Mouse (Mus musculus) liver, postnatal 0 days (tissue): ENCODE measurements at regions not wholly inside any gene's neighbourhood (a gene's known extent, or its start where the extent isn't known, plus 50 kb on each side); places are given as distances from the start of the nearest gene placed in this dataset.

ENCODE experiments used
- CTCF ChIP-seq: sonication (generic); IDR thresholded peaks from 2 replicates; pipeline ENCODE4 v1.5.1; 2016; ENCODE audit warnings: antibody characterized with exemption, low read depth
- EP300 ChIP-seq: IDR thresholded peaks from 2 replicates; pipeline ENCODE4 v1.6.1; 2016; ENCODE audit warnings: antibody characterized with exemption, low read depth, mild to moderate bottlenecking

DNA sequence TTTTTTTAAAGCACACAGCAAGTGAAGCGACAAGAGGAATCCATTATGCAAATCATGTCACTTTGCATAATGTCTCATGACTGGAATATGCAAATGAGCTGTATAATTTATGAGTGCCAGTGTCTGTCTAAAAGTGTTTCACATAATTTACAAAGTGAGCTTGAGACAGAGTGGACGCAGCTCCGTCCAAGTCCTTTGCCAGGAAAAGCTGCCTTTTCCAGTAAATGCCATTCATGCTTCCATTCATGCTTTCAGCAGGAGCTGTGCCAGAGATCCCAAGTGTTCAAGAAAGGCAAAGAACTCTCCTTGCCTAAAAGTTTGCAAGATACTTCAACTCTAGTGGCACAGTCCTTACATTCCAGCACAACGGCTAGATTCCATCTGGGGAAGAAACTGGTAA lies 241.4 kb upstream of the Pmfbp1 start:
- TF ChIP-seq CTCF (no peak), EP300 (no peak)
